Mouse (Mus musculus) lung, embryonic 16.5 days (tissue): ENCODE data around the gene Gm10188. TPM values are rescaled to one million over a fixed set of nuclear protein-coding genes. Genes with fewer than 3 reads are reported as not detected.

Experiments used
- ATAC-seq: fragments of 200-750 bp; cut with Nextera tagmentation; 2 replicates; pipeline ENCODE4 v1.8.0; 2017; ENCODE audit warnings: low read depth, mild to moderate bottlenecking, moderate library complexity
- H3K27ac ChIP-seq: fragments of 300-500 bp; sonication (generic); 2 replicates; pipeline ENCODE4 v1.5.1; 2014; ENCODE audit warnings: mild to moderate bottlenecking, control low read depth, low read length
- H3K27me3 ChIP-seq: fragments of 300-500 bp; sonication (generic); 2 replicates; pipeline ENCODE4 v1.6.1; 2014; ENCODE audit warnings: low read depth, low read length, mixed read lengths; ENCODE audit not compliant: control insufficient read depth, insufficient read depth
- H3K36me3 ChIP-seq: fragments of 300-500 bp; sonication (generic); 2 replicates; pipeline ENCODE4 v1.6.1; 2014; ENCODE audit warnings: low read length; ENCODE audit not compliant: control insufficient read depth, insufficient read depth
- H3K4me1 ChIP-seq: fragments of 300-500 bp; sonication (generic); replicated peaks from 2 replicates; pipeline ENCODE4 v1.6.1; 2014; ENCODE audit warnings: low read length, mixed read lengths; ENCODE audit not compliant: control insufficient read depth, insufficient read depth
- H3K4me2 ChIP-seq: fragments of 300-500 bp; sonication (generic); 2 replicates; pipeline ENCODE4 v1.6.1; 2014; ENCODE audit warnings: low read depth, low read length, control low read depth
- H3K4me3 ChIP-seq: fragments of 300-500 bp; sonication (generic); 2 replicates; pipeline ENCODE4 v1.5.1; 2014; ENCODE audit warnings: mild to moderate bottlenecking, low read length, control low read depth
- H3K9ac ChIP-seq: fragments of 300-500 bp; sonication (generic); 2 replicates; pipeline ENCODE4 v1.6.1; 2014; ENCODE audit warnings: low read length, control low read depth
- H3K9me3 ChIP-seq: fragments of 300-500 bp; sonication (generic); 2 replicates; pipeline ENCODE4 v1.6.1; 2016; ENCODE audit warnings: low read length; ENCODE audit not compliant: control insufficient read depth
- WGBS: fragments of 180-500 bp; shearing (Covaris S2); extraction: QIAGEN DNeasy Blood & Tissue Kit; methylation state at CpG from one replicate; pipeline ENCODE4 v1.1.7; 2014; 5-methylcytosine and 5-hydroxymethylcytosine counted together
- polyA plus RNA-seq: library from polyadenylated mRNA; unstranded; fragments of >200 nt; fragmentation: Nextera tagmentation; extraction: Ambion mirVana; gene quantifications from 2 replicates; pipeline ENCODE4 v1.2.1, GENCODE M21; 2015

Gene Gm10188
- polyA plus RNA-seq, 1 experiment from 2014 or later: not detected

GRCm38 (mm10) chr1:132200562-132201510 is 28.7 kb downstream of the Gm10188 start:
- H3K4me1 ChIP-seq: peaks cover 13% of the 10 kb centered on the region
- H3K27ac ChIP-seq: peak overlapping the region; percentile 72
- no peaks in the 10 kb centered on the region for H3K9me3 ChIP-seq
- peak overlapping the region; percentile 12; the same call in 1 of the 2 replicates for H3K9ac ChIP-seq
- WGBS: 12% methylated on average over 11 of the region's 11 CpGs
- no peaks in the 10 kb centered on the region for H3K27me3 ChIP-seq
- ATAC-seq: peak; percentile 73
- H3K36me3 ChIP-seq: no peaks in the 10 kb centered on the region
- H3K4me2 ChIP-seq: peak overlapping the region; percentile 9; the same call in 1 of the 2 replicates
- H3K4me3 ChIP-seq: no peak overlapping the region; the same call in 1 of the 2 replicates

- WGBS: 25% methylated on average over 12 of the region's 12 CpGs
- Histone ChIP-seq H3K9me3 (no peaks in the 10 kb centered on the region), H3K27ac (peak overlapping the region; percentile 72), H3K4me2 (0 out of 2 replicates have a peak overlapping the region, but pooled peaks have one; percentile 9), H3K4me1 (peaks cover 18% of the 10 kb centered on the region), H3K4me3 (no peak overlapping the region), H3K27me3 (no peaks in the 10 kb centered on the region), H3K36me3 (no peaks in the 10 kb centered on the region), H3K9ac (no peak overlapping the region)
- no peak for ATAC-seq
Measured at GRCm38 (mm10) chr1:132199934-132200333, 29.6 kb downstream of the Gm10188 start.

GRCm38 (mm10) chr1:132199244-132199643 is 30.3 kb downstream of the Gm10188 start:
- no peak overlapping the region for H3K4me2 ChIP-seq

GRCm38 (mm10) chr1:132198401-132199071 is 31.0 kb downstream of the Gm10188 start:
- Histone ChIP-seq H3K4me2 (no peak overlapping the region), H3K4me1 (peaks cover 23% of the 10 kb centered on the region), H3K27me3 (peaks cover 3% of the 10 kb centered on the region; the same call in 1 of the 2 replicates), H3K36me3 (no peaks in the 10 kb centered on the region), H3K9ac (no peak overlapping the region), H3K27ac (no peak overlapping the region), H3K4me3 (no peak overlapping the region), H3K9me3 (no peaks in the 10 kb centered on the region)
- 86% methylated on average over 16 of the region's 16 CpGs for WGBS
- ATAC-seq: no peak

More at GRCm38 (mm10) chr1:132199244-132199643, 30.3 kb downstream of the Gm10188 start:
- no peak for ATAC-seq
- Histone ChIP-seq H3K36me3 (no peaks in the 10 kb centered on the region), H3K27me3 (no peaks in the 10 kb centered on the region), H3K9me3 (no peaks in the 10 kb centered on the region), H3K4me1 (peaks cover 18% of the 10 kb centered on the region), H3K4me3 (no peak overlapping the region), H3K9ac (no peak overlapping the region), H3K27ac (no peak overlapping the region)
- WGBS: 76% methylated on average over 6 of the region's 6 CpGs

- Histone ChIP-seq H3K4me2 (no peak overlapping the region), H3K36me3 (no peaks in the 10 kb centered on the region), H3K27ac (0 out of 2 replicates have a peak overlapping the region, but pooled peaks have one; percentile 5), H3K9ac (no peak overlapping the region), H3K4me1 (peaks cover 23% of the 10 kb centered on the region), H3K9me3 (no peaks in the 10 kb centered on the region), H3K4me3 (no peak overlapping the region), H3K27me3 (peaks cover 6% of the 10 kb centered on the region; the same call in 1 of the 2 replicates)
- no peak for ATAC-seq
- 14% methylated on average over 9 of the region's 9 CpGs for WGBS
Measured at GRCm38 (mm10) chr1:132197666-132198065, 31.9 kb downstream of the Gm10188 start.

GRCm38 (mm10) chr1:132196337-132196736 is 33.2 kb downstream of the Gm10188 start:
- WGBS: 21% methylated on average over 7 of the region's 7 CpGs
- Histone ChIP-seq H3K36me3 (no peaks in the 10 kb centered on the region), H3K4me2 (no peak overlapping the region), H3K9ac (no peak overlapping the region), H3K27ac (peak overlapping the region; percentile 88), H3K4me1 (peaks cover 24% of the 10 kb centered on the region), H3K4me3 (no peak overlapping the region), H3K27me3 (peaks cover 15% of the 10 kb centered on the region; the same call in 1 of the 2 replicates), H3K9me3 (no peaks in the 10 kb centered on the region)
- ATAC-seq: peak; percentile 45

- 40% methylated on average over 5 of the region's 5 CpGs for WGBS
- ATAC-seq: no peak
Measured at GRCm38 (mm10) chr1:132195681-132196080, 33.9 kb downstream of the Gm10188 start.

GRCm38 (mm10) chr1:132195100-132195499 is 34.5 kb downstream of the Gm10188 start:
- no peaks in the 10 kb centered on the region for H3K9me3 ChIP-seq
- H3K36me3 ChIP-seq: no peaks in the 10 kb centered on the region
- WGBS: 29% methylated on average over 9 of the region's 9 CpGs
- no peak overlapping the region for H3K4me3 ChIP-seq
- peaks cover 27% of the 10 kb centered on the region for H3K27me3 ChIP-seq
- peaks cover 25% of the 10 kb centered on the region for H3K4me1 ChIP-seq
- peak; percentile 27; the same call in 1 of the 2 replicates for ATAC-seq
- no peak overlapping the region for H3K4me2 ChIP-seq
- peak overlapping the region; percentile 88 for H3K27ac ChIP-seq
- peak overlapping the region; percentile 1; the same call in 1 of the 2 replicates for H3K9ac ChIP-seq

More at GRCm38 (mm10) chr1:132195681-132196080, 33.9 kb downstream of the Gm10188 start:
- Histone ChIP-seq H3K9me3 (no peaks in the 10 kb centered on the region), H3K4me1 (peaks cover 28% of the 10 kb centered on the region), H3K4me3 (no peak overlapping the region), H3K36me3 (no peaks in the 10 kb centered on the region), H3K27ac (peak overlapping the region; percentile 88), H3K27me3 (peaks cover 21% of the 10 kb centered on the region), H3K9ac (peak overlapping the region; percentile 1; the same call in 1 of the 2 replicates), H3K4me2 (no peak overlapping the region)

GRCm38 (mm10) chr1:132194624-132195023 is 34.9 kb downstream of the Gm10188 start:
- Histone ChIP-seq H3K36me3 (no peaks in the 10 kb centered on the region), H3K4me1 (peaks cover 26% of the 10 kb centered on the region), H3K4me2 (no peak overlapping the region), H3K4me3 (no peak overlapping the region), H3K27ac (peak overlapping the region; percentile 88), H3K9me3 (no peaks in the 10 kb centered on the region), H3K27me3 (peaks cover 32% of the 10 kb centered on the region), H3K9ac (no peak overlapping the region)
- peak; percentile 59 for ATAC-seq
- 28% methylated on average over 3 of the region's 3 CpGs for WGBS
